Mouse (Mus musculus): ENCODE measurements at regions not wholly inside any gene's neighbourhood (a gene's known extent, or its start where the extent isn't known, plus 50 kb on each side); places are given as distances from the start of the nearest gene placed in this dataset.

DNA sequence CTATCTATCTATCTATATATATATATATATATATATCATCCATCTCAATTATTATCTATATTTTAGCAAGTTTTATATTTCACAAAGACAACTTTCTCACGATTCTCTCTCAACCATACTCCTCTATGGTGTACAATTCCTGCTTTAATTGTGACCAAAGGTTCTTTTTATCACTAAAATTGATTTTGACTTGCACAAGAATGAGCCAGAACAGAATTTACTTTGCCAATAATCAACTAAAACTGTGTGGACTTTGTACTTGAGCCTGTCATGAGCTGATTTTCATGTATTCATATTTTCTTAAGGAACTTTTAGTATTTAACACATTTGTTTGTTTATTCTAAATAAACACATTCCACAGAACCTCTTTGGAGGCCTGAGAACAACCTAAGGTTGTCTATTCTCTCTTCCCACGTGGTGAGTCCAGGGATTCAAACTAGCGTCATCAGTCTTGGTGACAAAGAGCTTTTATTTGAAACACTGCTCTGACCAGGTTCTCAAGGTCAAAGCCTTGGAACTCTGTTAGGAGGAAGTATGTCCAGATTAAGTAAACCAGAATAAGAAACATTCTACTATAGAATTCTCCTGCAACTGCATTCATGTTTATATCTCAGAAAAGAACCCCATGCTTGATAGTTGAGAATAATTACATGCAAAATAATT is 207.7 kb downstream of the Gm11146 start:
- DNase-seq = no peak

GRCm38 (mm10) chr16:77393470-77393869 is 208.4 kb downstream of the Gm11146 start:
- DNase-seq = no peak

DNA sequence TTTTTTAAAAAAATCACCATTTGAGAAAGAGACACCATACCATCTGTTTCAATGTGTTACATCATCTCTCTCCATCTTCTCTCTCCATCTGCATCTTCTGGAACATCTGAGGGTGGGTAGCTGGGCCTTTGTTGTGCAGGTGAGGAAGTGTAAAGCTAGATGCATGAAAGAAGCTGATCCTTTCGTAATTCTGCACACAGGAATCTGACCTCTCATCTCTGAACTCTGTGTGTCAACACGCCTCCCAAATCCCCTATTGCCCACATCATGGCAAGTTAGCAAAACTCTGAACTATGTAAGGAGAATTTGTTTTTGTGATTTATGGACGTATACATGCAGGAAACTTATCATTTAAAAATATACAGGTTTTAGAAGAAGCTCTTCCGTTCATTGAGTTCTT is 209.7 kb downstream of the Gm11146 start:
- DNase-seq = no peak

DNA sequence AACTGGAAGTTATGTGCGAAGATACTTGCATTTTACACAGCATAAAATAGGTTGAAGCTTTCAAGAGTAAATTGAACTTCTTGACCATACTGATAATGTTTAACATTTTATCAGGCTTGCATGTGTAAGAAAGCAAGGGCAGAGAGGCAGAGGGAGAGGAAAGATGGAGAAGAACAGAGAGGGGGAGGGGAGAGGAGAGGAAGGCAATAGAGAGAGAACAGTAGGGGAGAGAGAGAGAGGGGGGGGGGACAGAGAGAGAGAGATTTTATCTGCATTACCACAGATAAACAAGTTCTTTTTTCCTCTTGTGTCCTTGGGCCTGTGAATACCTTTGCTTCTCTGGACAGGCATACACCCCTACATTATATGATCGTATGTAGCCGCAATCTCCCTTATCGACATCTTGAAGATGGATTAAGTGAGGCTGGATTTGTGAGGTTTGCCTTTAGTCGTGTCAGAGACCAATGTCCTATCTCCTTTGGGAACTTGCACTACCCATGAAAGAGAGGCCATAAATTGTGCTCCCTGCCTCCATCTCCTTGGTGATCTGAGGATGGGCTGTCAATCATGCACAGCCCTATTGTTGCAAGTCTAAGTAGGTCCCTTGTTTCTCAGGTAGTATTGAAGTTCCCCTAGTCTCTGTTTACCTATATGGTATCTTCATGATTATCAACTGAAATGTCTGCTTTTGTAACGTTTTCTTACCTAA is 217.7 kb downstream of the Gm11146 start:
- DNase-seq = no peak

DNA sequence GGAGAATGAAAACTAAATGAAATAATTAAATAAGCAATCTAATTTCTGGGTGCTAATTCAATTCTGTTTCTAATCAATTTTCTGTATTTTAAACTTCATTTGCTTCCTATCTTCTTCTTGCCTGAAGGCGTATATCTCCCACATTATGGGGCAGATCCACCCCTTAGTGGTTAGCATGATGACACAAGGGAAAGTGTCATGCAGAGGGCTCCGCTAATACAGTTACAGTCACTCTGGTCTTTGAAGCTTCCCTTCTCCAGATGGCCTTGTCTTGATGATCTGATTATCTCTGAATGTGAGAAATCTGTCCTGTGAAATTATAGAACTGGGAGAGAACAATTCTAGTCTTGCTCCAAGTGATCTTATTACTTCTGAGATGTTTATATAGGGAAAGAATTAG is 219.1 kb downstream of the Gm11146 start:
- DNase-seq = no peak

- DNase-seq = no peak
Measured at GRCm38 (mm10) chr16:77372768-77373167, 229.1 kb downstream of the Gm11146 start.

GRCm38 (mm10) chr16:77369810-77370209 is 232.1 kb downstream of the Gm11146 start:
- DNase-seq = no peak

GRCm38 (mm10) chr16:77365254-77365653 is 236.6 kb downstream of the Gm11146 start:
- DNase-seq = no peak

- no peak for DNase-seq
Measured at GRCm38 (mm10) chr16:77364439-77364838, 237.5 kb downstream of the Gm11146 start.

DNA sequence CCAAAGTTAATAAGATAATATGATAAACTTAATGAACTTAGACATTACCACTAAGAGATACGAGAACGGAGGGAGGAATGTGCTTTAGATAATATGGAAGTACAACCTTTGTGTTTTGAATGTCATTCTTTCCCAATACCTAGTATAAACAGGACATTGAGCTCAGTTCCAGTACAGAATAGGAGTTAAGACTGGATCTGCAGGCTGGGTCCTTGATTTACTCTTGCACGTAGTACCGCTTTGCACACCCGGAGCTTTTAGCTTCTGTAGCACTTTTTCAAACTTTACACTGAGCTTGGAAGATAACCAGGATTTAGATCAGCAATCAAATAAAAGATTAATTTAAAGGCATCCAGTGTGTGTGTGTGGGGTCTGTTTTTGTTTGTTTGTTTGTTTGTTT is 242.7 kb downstream of the Gm11146 start:
- DNase-seq = no peak

GRCm38 (mm10) chr16:77355260-77355659 is 246.6 kb downstream of the Gm11146 start:
- DNase-seq = no peak

GRCm38 (mm10) chr16:77354201-77354712 is 247.6 kb downstream of the Gm11146 start:
- DNase-seq = no peak

- no peak for DNase-seq
Measured at GRCm38 (mm10) chr16:77346128-77346527, 255.8 kb downstream of the Gm11146 start.

DNA sequence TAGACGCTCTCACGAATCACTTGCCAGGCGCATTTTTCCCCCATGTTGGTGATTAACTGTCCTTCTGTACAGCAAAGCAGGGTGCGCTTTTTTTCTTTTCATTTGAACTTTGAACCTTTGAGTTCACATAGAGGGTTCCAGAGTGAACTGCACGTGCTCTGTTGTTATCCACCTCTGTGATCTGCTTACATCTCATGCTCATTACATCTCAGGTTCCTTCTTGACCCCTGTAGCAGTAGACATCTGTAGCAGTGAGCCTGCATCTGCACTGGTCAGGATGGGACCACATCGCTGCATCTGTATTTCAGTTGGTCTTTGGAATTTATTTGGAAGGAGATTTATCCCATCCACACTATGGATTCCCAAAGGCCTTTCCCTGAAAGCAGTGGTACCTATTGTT is 269.6 kb downstream of the Gm11146 start:
- DNase-seq = no peak

DNA sequence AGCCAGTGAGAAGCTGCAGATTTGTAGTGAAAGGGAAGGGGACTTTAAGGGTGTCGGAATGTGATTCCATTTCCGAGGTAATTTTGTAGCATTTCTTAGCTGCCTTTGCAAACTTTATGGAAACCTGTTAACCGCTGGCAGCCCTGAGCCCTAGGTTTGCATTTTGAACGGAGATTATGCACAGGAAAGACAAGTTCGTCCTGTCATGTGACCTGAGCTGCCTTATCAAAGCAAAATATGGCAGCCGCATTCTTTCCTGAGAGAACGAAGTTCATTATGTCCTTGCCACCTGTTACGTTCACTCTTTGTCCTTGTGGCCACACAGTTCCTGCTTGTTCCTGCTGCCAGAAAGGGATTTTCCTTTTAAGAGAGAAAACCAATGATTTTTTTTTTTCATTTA is 270.9 kb downstream of the Gm11146 start:
- DNase-seq = no peak

- DNase-seq = no peak
Measured at GRCm38 (mm10) chr16:77329711-77330530, 272.0 kb downstream of the Gm11146 start.

DNA sequence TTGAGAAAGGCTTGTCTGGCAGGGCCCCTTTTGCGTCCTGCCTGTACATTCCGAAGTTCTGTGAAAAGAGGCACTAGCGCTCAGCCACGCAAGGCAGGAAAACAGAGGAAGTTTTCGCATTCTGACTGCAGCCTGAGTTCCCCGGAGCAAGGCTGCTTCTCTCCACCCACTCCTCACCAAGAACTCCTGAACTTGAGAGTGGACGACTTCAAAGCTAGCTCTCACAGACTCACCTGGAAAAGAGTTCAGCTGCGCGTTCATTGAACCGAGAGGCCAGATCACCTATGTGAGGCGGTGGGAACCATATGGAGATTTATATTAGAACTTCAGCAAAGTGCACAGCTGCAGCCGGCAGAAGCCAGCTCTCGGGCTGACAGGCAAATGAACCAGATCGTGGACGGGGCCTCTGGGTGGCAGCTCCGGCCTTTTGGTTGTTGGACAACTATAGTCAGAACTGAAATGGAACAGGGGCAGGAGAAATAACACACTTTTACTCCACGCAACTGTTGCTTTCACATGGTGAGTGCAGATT is 272.7 kb downstream of the Gm11146 start:
- DNase-seq = no peak

GRCm38 (mm10) chr16:77328628-77329159 is 273.2 kb downstream of the Gm11146 start:
- DNase-seq = no peak

- no peak for DNase-seq
Measured at GRCm38 (mm10) chr16:77328049-77328448, 273.8 kb downstream of the Gm11146 start.

DNA sequence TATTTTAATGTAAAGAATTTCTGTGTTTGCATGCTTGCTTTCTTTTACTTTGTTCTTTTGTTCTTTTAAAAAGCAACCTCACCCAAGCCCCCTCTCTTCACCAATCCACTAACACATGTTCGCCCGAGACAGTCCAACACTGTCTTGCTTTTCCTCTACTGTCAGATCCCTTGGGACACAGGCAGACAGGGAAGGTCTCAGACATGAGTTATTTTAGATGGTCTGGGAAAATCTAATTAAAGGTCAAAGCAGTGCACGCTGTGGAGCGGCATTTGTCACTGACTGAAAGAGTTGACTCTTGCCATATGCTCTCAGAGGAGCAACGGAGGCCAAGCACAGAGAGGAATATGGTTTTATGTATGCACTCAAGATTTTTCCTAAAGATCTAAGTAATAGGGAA is 279.6 kb downstream of the Gm11146 start:
- peak; percentile 30 for DNase-seq

GRCm38 (mm10) chr16:77318150-77318549 is 283.7 kb downstream of the Gm11146 start:
- DNase-seq = no peak

DNA sequence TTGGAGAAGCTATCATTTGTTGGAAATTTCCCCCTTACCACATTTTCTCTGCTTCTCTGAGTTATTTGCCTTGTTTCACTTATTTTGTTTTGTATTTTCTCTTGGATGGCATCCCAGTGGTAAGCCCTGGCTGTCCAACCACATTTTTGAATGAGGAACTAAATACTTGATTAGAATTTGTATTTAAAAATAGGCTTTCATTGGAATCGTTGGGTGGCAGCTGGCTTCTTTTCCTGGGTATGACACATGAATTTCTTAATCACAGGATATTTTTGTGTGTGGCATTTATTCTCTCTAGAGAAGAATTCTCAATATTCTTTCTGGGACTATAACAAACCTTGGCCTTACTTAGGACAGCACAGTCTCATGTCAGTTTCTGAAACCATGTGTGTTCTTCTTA is 286.5 kb downstream of the Gm11146 start:
- no peak for DNase-seq

GRCm38 (mm10) chr16:77313195-77313594 is 288.7 kb downstream of the Gm11146 start:
- DNase-seq = no peak

Data from cerebellum, adult 9-11 months (tissue).